In the genomic region with DNA sequence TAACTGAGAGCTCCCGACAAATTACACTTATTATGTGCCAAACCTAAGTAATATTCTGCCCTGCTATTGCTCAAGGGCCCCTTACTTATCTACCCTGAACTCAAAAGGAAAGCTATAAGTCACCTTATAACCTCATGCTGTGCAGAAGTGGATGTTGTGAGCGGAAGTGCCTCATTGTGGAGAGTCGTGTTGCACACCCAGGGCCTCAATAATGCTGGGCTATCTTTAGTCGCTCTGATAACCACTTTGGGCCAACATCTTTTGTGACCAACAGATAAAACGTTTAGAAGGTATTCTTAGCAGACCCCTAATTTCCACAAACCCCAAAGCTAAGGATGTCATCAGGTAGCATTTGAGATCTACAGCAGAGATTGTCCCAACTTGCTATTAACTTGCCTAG, we compare ENCODE assay signal across 31 mouse cellular contexts. TPM values are rescaled to one million over a fixed set of nuclear protein-coding genes. Genes with fewer than 3 reads are reported as not detected.
DNase-seq lines count a peak whose midpoint lies in the region; ATAC-seq lines count a peak whose summit lies in the region.
"Had no signal": no experiment of that assay in that cellular context is flagged by ENCODE, and none has a peak within 500 bp of the region (broad histone marks: within the 10 kb centered on the region; RNA-seq: fewer than 3 reads in every experiment).

No protein-coding gene starts in this region.

- intact Hi-C loops in heart, postnatal 36 days (cut with DNase I): no loop called here

- peaks cover 18% of the 10 kb centered on the region; the same call in 1 of the 2 replicates for H3K36me3 ChIP-seq in heart, embryonic 11.5 days (ENCODE audit: control insufficient read depth, insufficient read depth, low read length)
- 0 out of 2 replicates have a peak, but pooled peaks cover 2% of the 10 kb centered on the region for H3K36me3 ChIP-seq in liver, embryonic 11.5 days (ENCODE audit: control insufficient read depth, insufficient read depth, low read length)
- H3K36me3 ChIP-seq in liver, embryonic 13.5 days: peaks cover 21% of the 10 kb centered on the region
- H3K36me3 ChIP-seq in liver, embryonic 16.5 days (ENCODE audit: control insufficient read depth, insufficient read depth): no peaks in the 10 kb centered on the region
- H3K36me3 ChIP-seq in midbrain, embryonic 11.5 days (ENCODE audit: control insufficient read depth, insufficient read depth, low read length): no peaks in the 10 kb centered on the region

- no peak for ATAC-seq in heart, embryonic 11.5 days (replicated peaks; ENCODE audit: insufficient number of reproducible peaks, low FRiP score, low TSS enrichment)
- peak; percentile 54; the same call in 1 of the 2 replicates for ATAC-seq in liver, embryonic 11.5 days (replicated peaks; ENCODE audit: low FRiP score)
- peak; percentile 70 for ATAC-seq in liver, embryonic 13.5 days (ENCODE audit: low read depth)
- 0 out of 2 replicates have a peak, but pooled peaks have one; percentile 27 for ATAC-seq in liver, embryonic 16.5 days (ENCODE audit: low read depth)
- no peak for ATAC-seq in midbrain, embryonic 11.5 days (ENCODE audit: low FRiP score)
- ATAC-seq: forebrain, embryonic 13.5 days; forebrain, embryonic 16.5 days; hindbrain, postnatal 0 days; inflammation-experienced regulatory T-cells, adult 6 months had no signal

- H3K4me3 ChIP-seq in heart, embryonic 11.5 days (ENCODE audit: low read depth, low read length): no peak overlapping the region
- H3K4me3 ChIP-seq in liver, embryonic 11.5 days (ENCODE audit: low read depth, low read length): no peak overlapping the region
- no peak overlapping the region for H3K4me3 ChIP-seq in liver, embryonic 13.5 days (replicated peaks)
- no peak overlapping the region for H3K4me3 ChIP-seq in liver, embryonic 16.5 days (ENCODE audit: low read depth, low read length)
- no peak overlapping the region for H3K4me3 ChIP-seq in midbrain, embryonic 11.5 days (ENCODE audit: low read depth, low read length)
- H3K4me3 ChIP-seq: embryonic facial prominence, embryonic 10.5 days; embryonic facial prominence, embryonic 13.5 days; erythroblast, embryonic 14.5 days; forebrain, embryonic 13.5 days; heart, embryonic 15.5 days had no signal

- no peaks in the 10 kb centered on the region for H3K9me3 ChIP-seq in heart, embryonic 11.5 days (replicated peaks; ENCODE audit: control insufficient read depth, low read length)
- no peaks in the 10 kb centered on the region for H3K9me3 ChIP-seq in liver, embryonic 11.5 days (ENCODE audit: control insufficient read depth, low read length)
- H3K9me3 ChIP-seq in liver, embryonic 13.5 days (replicated peaks): no peaks in the 10 kb centered on the region
- no peaks in the 10 kb centered on the region for H3K9me3 ChIP-seq in liver, embryonic 16.5 days (replicated peaks; ENCODE audit: control insufficient read depth, low read length)
- no peaks in the 10 kb centered on the region for H3K9me3 ChIP-seq in midbrain, embryonic 11.5 days (ENCODE audit: control insufficient read depth, low read length)
- H3K9me3 ChIP-seq: embryonic facial prominence, embryonic 10.5 days; embryonic facial prominence, embryonic 13.5 days; forebrain, embryonic 13.5 days; G1E; heart, embryonic 15.5 days had no signal

- H3K27me3 ChIP-seq in heart, embryonic 11.5 days (ENCODE audit: control insufficient read depth, insufficient read depth, low read length): no peaks in the 10 kb centered on the region
- H3K27me3 ChIP-seq in liver, embryonic 11.5 days (replicated peaks; ENCODE audit: control insufficient read depth, insufficient read depth, low read length): no peaks in the 10 kb centered on the region
- H3K27me3 ChIP-seq in liver, embryonic 13.5 days: no peaks in the 10 kb centered on the region
- H3K27me3 ChIP-seq in liver, embryonic 16.5 days (ENCODE audit: control insufficient read depth, insufficient read depth, low read depth, low read length): no peaks in the 10 kb centered on the region
- H3K27me3 ChIP-seq in midbrain, embryonic 11.5 days (ENCODE audit: control insufficient read depth, insufficient read depth, low read length): no peaks in the 10 kb centered on the region
- H3K27me3 ChIP-seq: CH12.LX; embryonic facial prominence, embryonic 13.5 days; forebrain, embryonic 13.5 days; heart, embryonic 15.5 days had no signal

- H3K9ac ChIP-seq in heart, embryonic 11.5 days (ENCODE audit: low read depth, low read length): no peak overlapping the region
- H3K9ac ChIP-seq in liver, embryonic 11.5 days (ENCODE audit: low read depth, low read length): no peak overlapping the region
- peak overlapping the region; percentile 37; the same call in 1 of the 2 replicates for H3K9ac ChIP-seq in liver, embryonic 13.5 days
- no peak overlapping the region for H3K9ac ChIP-seq in liver, embryonic 16.5 days (ENCODE audit: low read depth, low read length)
- no peak overlapping the region for H3K9ac ChIP-seq in midbrain, embryonic 11.5 days (ENCODE audit: low read length)
- H3K9ac ChIP-seq: embryonic facial prominence, embryonic 13.5 days; forebrain, embryonic 13.5 days; heart, embryonic 15.5 days; hindbrain, embryonic 14.5 days had no signal

- 43% methylated on average over 5 of the region's 5 CpGs for WGBS in heart, embryonic 11.5 days (ENCODE audit: insufficient replicate concordance)
- WGBS in liver, embryonic 11.5 days: 48% methylated on average over 5 of the region's 5 CpGs
- 27% methylated on average over 5 of the region's 5 CpGs for WGBS in liver, embryonic 13.5 days (ENCODE audit: insufficient replicate concordance)
- 29% methylated on average over 5 of the region's 5 CpGs for WGBS in liver, embryonic 16.5 days (ENCODE audit: insufficient replicate concordance)
- 87% methylated on average over 5 of the region's 5 CpGs for WGBS in midbrain, embryonic 11.5 days

- 0 out of 2 replicates have a peak overlapping the region, but pooled peaks have one; percentile 37 for H3K27ac ChIP-seq in heart, embryonic 11.5 days (ENCODE audit: low read depth, low read length)
- peak overlapping the region; percentile 13; the same call in 1 of the 2 replicates for H3K27ac ChIP-seq in liver, embryonic 11.5 days (ENCODE audit: low read depth, low read length)
- H3K27ac ChIP-seq in liver, embryonic 13.5 days: peak overlapping the region; percentile 60
- no peak overlapping the region for H3K27ac ChIP-seq in liver, embryonic 16.5 days (ENCODE audit: low read length)
- H3K27ac ChIP-seq in midbrain, embryonic 11.5 days (ENCODE audit: low read depth, low read length): no peak overlapping the region
- H3K27ac ChIP-seq: embryonic facial prominence, embryonic 10.5 days; embryonic facial prominence, embryonic 13.5 days; forebrain, embryonic 13.5 days; heart, embryonic 15.5 days; hindbrain, embryonic 14.5 days; hindbrain, postnatal 0 days had no signal

- no peak for DNase-seq in heart, postnatal 36 days
- DNase-seq in liver, embryonic 11.5 days (ENCODE audit: low spot score): no peak
- DNase-seq in liver: no peak
- DNase-seq in liver, embryonic 13.5 days: no peak
- no peak for DNase-seq in layer of hippocampus, postnatal 10 days (ENCODE audit: low spot score in 2 of 2)
- DNase-seq in midbrain, embryonic 11.5 days (ENCODE audit: low spot score, missing footprints): no peak
- DNase-seq: adrenal gland, adult 2 months; adrenal gland, postnatal 14 days; B cell, adult 2 months; cerebellum, adult 11-12 months; cerebellum, adult 8-10 months; cerebellum, postnatal 10 days; cerebellum, postnatal 36 days; embryo, embryonic 11 days; gastrocnemius, postnatal 10 days; gastrocnemius, postnatal 36 days; heart, postnatal 10 days; heart, postnatal 4 days had no signal

- peaks cover 25% of the 10 kb centered on the region for H3K4me1 ChIP-seq in heart, embryonic 11.5 days (ENCODE audit: control insufficient read depth, insufficient read depth, low read length)
- H3K4me1 ChIP-seq in liver, embryonic 11.5 days (replicated peaks; ENCODE audit: control insufficient read depth, insufficient read depth, low read length): peaks cover 29% of the 10 kb centered on the region
- peaks cover 56% of the 10 kb centered on the region for H3K4me1 ChIP-seq in liver, embryonic 13.5 days (replicated peaks)
- H3K4me1 ChIP-seq in liver, embryonic 16.5 days (ENCODE audit: control insufficient read depth, low read depth, low read length): peaks cover 21% of the 10 kb centered on the region
- H3K4me1 ChIP-seq in midbrain, embryonic 11.5 days (ENCODE audit: control insufficient read depth, insufficient read depth, low read length): no peaks in the 10 kb centered on the region

- H3K4me2 ChIP-seq in heart, embryonic 11.5 days: no peak overlapping the region; the same call in 1 of the 2 replicates
- H3K4me2 ChIP-seq in liver, embryonic 11.5 days: peak overlapping the region; percentile 16; the same call in 1 of the 2 replicates
- no peak overlapping the region for H3K4me2 ChIP-seq in liver, embryonic 13.5 days
- no peak overlapping the region for H3K4me2 ChIP-seq in liver, embryonic 16.5 days (ENCODE audit: low read depth, low read length)
- H3K4me2 ChIP-seq in midbrain, embryonic 11.5 days: no peak overlapping the region
- H3K4me2 ChIP-seq: embryonic facial prominence, embryonic 13.5 days; forebrain, embryonic 13.5 days; heart, embryonic 15.5 days; hindbrain, embryonic 14.5 days had no signal

RNA-seq across cellular contexts. Expression of a gene that starts 24.7 kb away (rescaled TPM):
- 34.2 and 38.4 TPM in 2 replicates for polyA plus RNA-seq in heart, embryonic 11.5 days (2014; fragmentation: Nextera tagmentation; extraction: Ambion mirVana)
- 1 to 10 TPM; 6.1 to 7.0 TPM for total RNA-seq in heart, postnatal 36 days (2021)
- polyA plus RNA-seq in liver, embryonic 11.5 days (2014; fragmentation: Nextera tagmentation; extraction: Ambion mirVana): 53.8 and 57.6 TPM in 2 replicates
- polyA plus RNA-seq in liver, embryonic 13.5 days (2015; fragmentation: Nextera tagmentation; extraction: Ambion mirVana): 28.0 and 34.6 TPM in 2 replicates
- polyA plus RNA-seq in liver, embryonic 16.5 days (2015; fragmentation: Nextera tagmentation; extraction: Ambion mirVana): 25.4 and 28.6 TPM in 2 replicates
- total RNA-seq in layer of hippocampus, postnatal 10 days (2021): 10 to 100 TPM; 47.8 to 48.9 TPM
- 72.0 and 79.7 TPM in 2 replicates for polyA plus RNA-seq in midbrain, embryonic 11.5 days (2014; fragmentation: Nextera tagmentation; extraction: Ambion mirVana)

RNA-seq across cellular contexts. Expression of a gene that starts 35.8 kb away (rescaled TPM):
- 9.9 and 10.6 TPM in 2 replicates for polyA plus RNA-seq in heart, embryonic 11.5 days (2014; fragmentation: Nextera tagmentation; extraction: Ambion mirVana)
- 1 to 10 TPM; 2.2 to 3.4 TPM for total RNA-seq in heart, postnatal 36 days (2021)
- polyA plus RNA-seq in liver, embryonic 11.5 days (2014; fragmentation: Nextera tagmentation; extraction: Ambion mirVana): 13.1 and 14.3 TPM in 2 replicates
- polyA plus RNA-seq in liver, embryonic 13.5 days (2015; fragmentation: Nextera tagmentation; extraction: Ambion mirVana): 8.9 and 9.2 TPM in 2 replicates
- polyA plus RNA-seq in liver, embryonic 16.5 days (2015; fragmentation: Nextera tagmentation; extraction: Ambion mirVana): 10.2 and 10.4 TPM in 2 replicates
- total RNA-seq in layer of hippocampus, postnatal 10 days (2021): 1 to 10 TPM; 6.2 to 6.4 TPM
- polyA plus RNA-seq in midbrain, embryonic 11.5 days (2014; fragmentation: Nextera tagmentation; extraction: Ambion mirVana): 6.4 and 7.1 TPM in 2 replicates

RNA-seq across cellular contexts. Expression of a gene that starts 35.8 kb away (rescaled TPM):
- 16.1 and 16.3 TPM in 2 replicates for polyA plus RNA-seq in heart, embryonic 11.5 days (2014; fragmentation: Nextera tagmentation; extraction: Ambion mirVana)
- 1 to 10 TPM; 6.1 to 7.5 TPM for total RNA-seq in heart, postnatal 36 days (2021)
- 52.5 and 57.5 TPM in 2 replicates for polyA plus RNA-seq in liver, embryonic 11.5 days (2014; fragmentation: Nextera tagmentation; extraction: Ambion mirVana)
- polyA plus RNA-seq in liver, embryonic 13.5 days (2015; fragmentation: Nextera tagmentation; extraction: Ambion mirVana): 50.3 and 54.3 TPM in 2 replicates
- 39.9 and 40.3 TPM in 2 replicates for polyA plus RNA-seq in liver, embryonic 16.5 days (2015; fragmentation: Nextera tagmentation; extraction: Ambion mirVana)
- 10 to 100 TPM; 37.0 to 38.8 TPM for total RNA-seq in layer of hippocampus, postnatal 10 days (2021)
- 7.9 and 8.5 TPM in 2 replicates for polyA plus RNA-seq in midbrain, embryonic 11.5 days (2014; fragmentation: Nextera tagmentation; extraction: Ambion mirVana)

RNA-seq across cellular contexts. Expression of a gene that starts 42.7 kb away (rescaled TPM):
- polyA plus RNA-seq in heart, embryonic 11.5 days (2014; fragmentation: Nextera tagmentation; extraction: Ambion mirVana): 1,064 and 1,178 TPM in 2 replicates
- total RNA-seq in heart, postnatal 36 days (2021): 100 to 1,000 TPM; 805 to 853 TPM
- 1,588 and 1,766 TPM in 2 replicates for polyA plus RNA-seq in liver, embryonic 11.5 days (2014; fragmentation: Nextera tagmentation; extraction: Ambion mirVana)
- 1,033 and 1,075 TPM in 2 replicates for polyA plus RNA-seq in liver, embryonic 13.5 days (2015; fragmentation: Nextera tagmentation; extraction: Ambion mirVana)
- 609 and 714 TPM in 2 replicates for polyA plus RNA-seq in liver, embryonic 16.5 days (2015; fragmentation: Nextera tagmentation; extraction: Ambion mirVana)
- total RNA-seq in layer of hippocampus, postnatal 10 days (2021): 100 to 1,000 TPM; 878 to 942 TPM
- polyA plus RNA-seq in midbrain, embryonic 11.5 days (2014; fragmentation: Nextera tagmentation; extraction: Ambion mirVana): 1,223 and 1,245 TPM in 2 replicates

RNA-seq across cellular contexts. Expression of a gene that starts 46.2 kb away (rescaled TPM):
- polyA plus RNA-seq in heart, embryonic 11.5 days (2014; fragmentation: Nextera tagmentation; extraction: Ambion mirVana): 22.4 and 26.9 TPM in 2 replicates
- 10 to 100 TPM; 11.7 to 12.3 TPM for total RNA-seq in heart, postnatal 36 days (2021)
- 13.9 and 17.3 TPM in 2 replicates for polyA plus RNA-seq in liver, embryonic 11.5 days (2014; fragmentation: Nextera tagmentation; extraction: Ambion mirVana)
- 3.7 and 5.5 TPM in 2 replicates for polyA plus RNA-seq in liver, embryonic 13.5 days (2015; fragmentation: Nextera tagmentation; extraction: Ambion mirVana)
- 3.4 and 4.9 TPM in 2 replicates for polyA plus RNA-seq in liver, embryonic 16.5 days (2015; fragmentation: Nextera tagmentation; extraction: Ambion mirVana)
- total RNA-seq in layer of hippocampus, postnatal 10 days (2021): 10 to 100 TPM; 24.3 to 27.0 TPM
- 26.5 and 26.6 TPM in 2 replicates for polyA plus RNA-seq in midbrain, embryonic 11.5 days (2014; fragmentation: Nextera tagmentation; extraction: Ambion mirVana)

Comparison
In these comparisons a context has a peak if more than half of its experiments do, and no peak if none do; other contexts are left out.
1. H3K27ac ChIP-seq: peak in heart, embryonic 11.5 days (single experiment), liver, embryonic 11.5 days (single experiment) and liver, embryonic 13.5 days (single experiment); none in liver, embryonic 16.5 days (single experiment) and midbrain, embryonic 11.5 days (single experiment).
2. ATAC-seq: peak in liver, embryonic 11.5 days (single experiment), liver, embryonic 13.5 days (single experiment) and liver, embryonic 16.5 days (single experiment); none in heart, embryonic 11.5 days (single experiment) and midbrain, embryonic 11.5 days (single experiment).